Mouse (Mus musculus): ENCODE measurements at regions not wholly inside any gene's neighbourhood (a gene's known extent, or its start where the extent isn't known, plus 50 kb on each side); places are given as distances from the start of the nearest gene placed in this dataset.

- Histone ChIP-seq H3K4me3 (peak overlapping the region; percentile 60), H3K27ac (peak overlapping the region; percentile 67)
- intact Hi-C loops (cut with DNase I) = no loop called here
Observed at GRCm38 (mm10) chr9:61031699-61032447, 237.5 kb downstream of the Uaca start.

GRCm38 (mm10) chr9:61032448-61033433 is 238.4 kb downstream of the Uaca start:
- intact Hi-C loops (cut with DNase I) = no loop called here
- TF ChIP-seq CTCF (IDR thresholded peaks at IDR 0.05) = no peak
- Histone ChIP-seq H3K27ac (peak overlapping the region; percentile 49), H3K4me3 (peak overlapping the region; percentile 60)
- no peak for DNase-seq

More at GRCm38 (mm10) chr9:61031699-61032447, 237.5 kb downstream of the Uaca start:
- peak; percentile 78 for DNase-seq
- TF ChIP-seq CTCF (IDR thresholded peaks at IDR 0.05) = no peak

- intact Hi-C loops (cut with DNase I) = no loop called here
- H3K4me3 ChIP-seq = no peak overlapping the region
- H3K27ac ChIP-seq = no peak overlapping the region
- TF ChIP-seq CTCF (IDR thresholded peaks at IDR 0.05) = no peak
- no peak for DNase-seq
Observed at GRCm38 (mm10) chr9:61033593-61033992, 239.3 kb downstream of the Uaca start.

- intact Hi-C loops (cut with DNase I) = no loop called here
- H3K27ac ChIP-seq = no peak overlapping the region
- TF ChIP-seq CTCF (IDR thresholded peaks at IDR 0.05) = no peak
Observed at GRCm38 (mm10) chr9:61042063-61042462, 247.7 kb downstream of the Uaca start.

GRCm38 (mm10) chr9:61044983-61045382 is 250.6 kb downstream of the Uaca start:
- peak; percentile 4 for DNase-seq
- Histone ChIP-seq H3K27ac (no peak overlapping the region), H3K4me3 (no peak overlapping the region)
- no peak for TF ChIP-seq CTCF (IDR thresholded peaks at IDR 0.05)
- intact Hi-C loops (cut with DNase I) = loop anchor here (5.0 kb wide), 1 partner anchor 232 kb away; no protein-coding TSS in a partner anchor

More at GRCm38 (mm10) chr9:61042063-61042462, 247.7 kb downstream of the Uaca start:
- DNase-seq = no peak
- H3K4me3 ChIP-seq = no peak overlapping the region

- Histone ChIP-seq H3K27ac (no peak overlapping the region), H3K4me3 (no peak overlapping the region)
- intact Hi-C loops (cut with DNase I) = loop anchor here (1.0 to 5.0 kb wide), 2 partner anchors 231 to 652 kb away; no protein-coding TSS in a partner anchor
- TF ChIP-seq CTCF (IDR thresholded peaks at IDR 0.05) = peak; percentile 94
- DNase-seq = peak; percentile 75
Observed at GRCm38 (mm10) chr9:61046517-61046916, 252.2 kb downstream of the Uaca start.

- H3K4me3 ChIP-seq = no peak overlapping the region
- DNase-seq = no peak
- no peak for TF ChIP-seq CTCF (IDR thresholded peaks at IDR 0.05)
- H3K27ac ChIP-seq = no peak overlapping the region
- intact Hi-C loops (cut with DNase I) = loop anchor here (5.0 kb wide), 1 partner anchor 230 kb away; no protein-coding TSS in a partner anchor
Observed at GRCm38 (mm10) chr9:61047289-61047688, 252.9 kb downstream of the Uaca start.

- no peak for DNase-seq
- H3K4me3 ChIP-seq = no peak overlapping the region
- TF ChIP-seq CTCF (IDR thresholded peaks at IDR 0.05) = no peak
- no peak overlapping the region for H3K27ac ChIP-seq
- intact Hi-C loops (cut with DNase I) = loop anchor here (5.0 kb wide), 1 partner anchor 229 kb away; no protein-coding TSS in a partner anchor
Observed at GRCm38 (mm10) chr9:61048576-61048975, 254.2 kb downstream of the Uaca start.

- DNase-seq = no peak
- intact Hi-C loops (cut with DNase I) = no loop called here
- Histone ChIP-seq H3K4me3 (no peak overlapping the region), H3K27ac (no peak overlapping the region)
- TF ChIP-seq CTCF (IDR thresholded peaks at IDR 0.05) = no peak
Observed at GRCm38 (mm10) chr9:61052621-61053020, 258.3 kb downstream of the Uaca start.

GRCm38 (mm10) chr9:61054427-61054826 is 260.1 kb downstream of the Uaca start:
- no peak overlapping the region for H3K27ac ChIP-seq
- DNase-seq = peak; percentile 69
- no peak overlapping the region for H3K4me3 ChIP-seq
- intact Hi-C loops (cut with DNase I) = no loop called here
- no peak; the same call in 1 of the 2 replicates for TF ChIP-seq CTCF (IDR thresholded peaks at IDR 0.05)

GRCm38 (mm10) chr9:61055392-61055791 is 261.1 kb downstream of the Uaca start:
- Histone ChIP-seq H3K4me3 (no peak overlapping the region), H3K27ac (no peak overlapping the region)
- DNase-seq = no peak
- TF ChIP-seq CTCF (IDR thresholded peaks at IDR 0.05) = no peak
- intact Hi-C loops (cut with DNase I) = no loop called here

GRCm38 (mm10) chr9:61055928-61056730 is 261.8 kb downstream of the Uaca start:
- no peak overlapping the region for H3K4me3 ChIP-seq
- no peak for TF ChIP-seq CTCF (IDR thresholded peaks at IDR 0.05)
- no peak overlapping the region for H3K27ac ChIP-seq
- intact Hi-C loops (cut with DNase I) = no loop called here
- DNase-seq = no peak

All from gastrocnemius, adult 2 months (tissue).